Comparison of ENCODE assay signal across 11 mouse cellular contexts in genomic region chr17:27627451-27627850, GRCm38 (mm10). TPM values are rescaled to one million over a fixed set of nuclear protein-coding genes. Genes with fewer than 3 reads are reported as not detected.
DNase-seq lines count a peak whose midpoint lies in the region; TF ChIP-seq lines count a peak whose summit lies in the region.
"Had no signal": no experiment of that assay in that cellular context is flagged by ENCODE, and none has a peak within 500 bp of the region (broad histone marks: within the 10 kb centered on the region; RNA-seq: fewer than 3 reads in every experiment).

No protein-coding gene starts in this region.

- H3K27ac ChIP-seq in layer of hippocampus, adult 2 months = peak overlapping the region; percentile 33; the same call in 1 of the 2 replicates

- peak; percentile 39 for TF ChIP-seq CTCF in layer of hippocampus, adult 2 months (conservative IDR thresholded peaks at IDR 0.05)

- H3K4me3 ChIP-seq in layer of hippocampus, adult 2 months = no peak overlapping the region
- H3K4me3 ChIP-seq: limb, embryonic 15.5 days had no signal

- intact Hi-C loops in left cerebral cortex, postnatal 36 days (cut with DNase I) = no loop called here

- no peak for DNase-seq in layer of hippocampus, adult 2 months (ENCODE audit: low spot score in 2 of 2)
- DNase-seq in layer of hippocampus, postnatal 25 days (ENCODE audit: extremely low spot score in 1 of 2, low spot score in 1 of 2) = no peak
- DNase-seq in 3T3-L1 (ENCODE audit: low read depth, low spot score) (peak; percentile 36), 416B (ENCODE audit: low read depth) (peak; percentile 50)
- peak; percentile 52 for DNase-seq in induced T-regulatory cell, adult 2 months (ENCODE audit: low read depth)
- DNase-seq in left cerebral cortex, postnatal 36 days (ENCODE audit: low spot score in 2 of 2) = no peak
- no peak for DNase-seq in left cerebral cortex, adult 9 months (ENCODE audit: low spot score in 2 of 2)
- DNase-seq: cerebellum, postnatal 14 days; gastrocnemius, postnatal 10 days had no signal

RNA-seq across cellular contexts. Expression of gene Nudt3, which starts 4.2 kb away (rescaled TPM):
- 100 to 1,000 TPM; 462 to 510 TPM for total RNA-seq in layer of hippocampus, adult 2 months (2021)
- 100 to 1,000 TPM; 534 to 560 TPM for total RNA-seq in layer of hippocampus, postnatal 25 days (2021)
- total RNA-seq in left cerebral cortex, postnatal 36 days (2021) = 100 to 1,000 TPM; 511 to 604 TPM

RNA-seq across cellular contexts. Expression of gene RPS10-NUDT3, which starts 7.6 kb away (rescaled TPM):
- not detected for total RNA-seq in layer of hippocampus, adult 2 months (2021)
- total RNA-seq in layer of hippocampus, postnatal 25 days (2021) = 1 to 10 TPM in 1 of 2 experiments, not detected in 1; 1.5 TPM
- not detected for total RNA-seq in left cerebral cortex, postnatal 36 days (2021)
- total RNA-seq: gastrocnemius, postnatal 10 days; megakaryocyte-erythroid progenitor cell, adult 5-6 weeks had no signal

RNA-seq across cellular contexts. Expression of gene Rps10, which starts 9.0 kb away (rescaled TPM):
- total RNA-seq in layer of hippocampus, adult 2 months (2021) = 100 to 1,000 TPM; 495 to 504 TPM
- 100 to 1,000 TPM; 437 to 494 TPM for total RNA-seq in layer of hippocampus, postnatal 25 days (2021)
- 100 to 1,000 TPM; 430 to 478 TPM for total RNA-seq in left cerebral cortex, postnatal 36 days (2021)

RNA-seq across cellular contexts. Expression of gene Pacsin1, which starts 27.9 kb away (rescaled TPM):
- total RNA-seq in layer of hippocampus, adult 2 months (2021) = 100 to 1,000 TPM; 321 to 335 TPM
- total RNA-seq in layer of hippocampus, postnatal 25 days (2021) = 100 to 1,000 TPM; 302 to 321 TPM
- 100 to 1,000 TPM; 422 to 452 TPM for total RNA-seq in left cerebral cortex, postnatal 36 days (2021)
- total RNA-seq: megakaryocyte-erythroid progenitor cell, adult 5-6 weeks had no signal

Comparison
In these comparisons a context has a peak if more than half of its experiments do, and no peak if none do; other contexts are left out.
1. DNase-seq: peak in 3T3-L1 (single experiment), 416B (single experiment) and induced T-regulatory cell, adult 2 months (single experiment); none in layer of hippocampus, adult 2 months (0 of 2), layer of hippocampus, postnatal 25 days (0 of 2), left cerebral cortex, postnatal 36 days (0 of 2) and left cerebral cortex, adult 9 months (0 of 2).